Mouse (Mus musculus) bone marrow, adult 2 months (tissue): ENCODE results near the gene Tapbp.

Experiments
- CTCF ChIP-seq: fragments of 200-500 bp; IDR thresholded peaks from 2 replicates; pipeline ENCODE4 v1.5.1; 2011; ENCODE audit warnings: low read length, control low read depth; ENCODE audit not compliant: control insufficient read depth, insufficient read depth
- POLR2A ChIP-seq: fragments of 200-500 bp; IDR thresholded peaks from 2 replicates; pipeline ENCODE4 v1.6.1; 2011; ENCODE audit warnings: low read depth, mild to moderate bottlenecking, control low read depth, low read length, borderline replicate concordance; ENCODE audit not compliant: control insufficient read depth

- TF ChIP-seq CTCF: no peak
- TF ChIP-seq POLR2A: no peak
Measured at GRCm38 (mm10) chr17:33892429-33892828, 23.3 kb upstream of the Tapbp start.
